10 mouse cellular contexts compared by ENCODE assay signal in the genomic region with DNA sequence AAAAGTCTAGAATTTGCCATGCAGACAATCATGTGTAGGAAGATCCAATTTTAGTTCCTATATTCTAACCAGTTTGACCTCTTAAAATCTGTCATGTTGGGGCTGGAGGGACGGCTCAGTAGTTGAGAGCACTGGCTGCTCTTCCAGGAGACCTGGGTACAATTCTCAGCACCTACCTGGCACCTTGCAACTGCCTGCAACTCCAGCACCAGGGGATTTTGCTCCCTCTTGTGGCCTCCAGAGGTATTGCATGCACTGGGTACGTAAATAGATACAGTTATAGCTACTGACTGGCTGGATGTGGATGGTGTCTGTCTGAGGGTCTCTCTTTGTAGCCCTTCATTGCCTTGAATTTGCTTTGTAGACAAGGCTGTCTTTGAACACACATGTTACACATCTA. TPM values are rescaled to one million over a fixed set of nuclear protein-coding genes. Genes with fewer than 3 reads are reported as not detected.
A peak's percentile ranks its signal among the peaks of the same experiment; 100 is the strongest.
DNase-seq lines count a peak whose midpoint lies in the region; ATAC-seq and TF ChIP-seq lines count a peak whose summit lies in the region.
"Had no signal": no experiment of that assay in that cellular context is flagged by ENCODE, and none has a peak within 500 bp of the region (broad histone marks: within the 10 kb centered on the region; RNA-seq: fewer than 3 reads in every experiment).

No protein-coding gene starts in this region.

- DNase-seq in gastrocnemius, adult 2 months, result no peak
- DNase-seq in gastrocnemius, postnatal 25 days, result no peak
- DNase-seq in lung, postnatal 0 days (ENCODE audit: low spot score), result no peak
- no peak for DNase-seq in lung, postnatal 14 days
- peak; percentile 19 for DNase-seq in MN1 (ENCODE audit: low spot score)
- DNase-seq in naive thymus-derived CD4-positive, alpha-beta T cell, adult 2 months (ENCODE audit: low read depth), result peak; percentile 54

- H3K9me3 ChIP-seq in lung, postnatal 0 days (ENCODE audit: low read length), result no peaks in the 10 kb centered on the region

- no peak for TF ChIP-seq EP300 in lung, postnatal 0 days (IDR thresholded peaks at IDR 0.05)

- no peaks in the 10 kb centered on the region for H3K4me1 ChIP-seq in lung, postnatal 0 days (ENCODE audit: insufficient read depth, low read depth, low read length)

- no peak overlapping the region for H3K4me3 ChIP-seq in gastrocnemius, adult 2 months
- H3K4me3 ChIP-seq in lung, postnatal 0 days (ENCODE audit: low read depth, low read length), result no peak overlapping the region
- H3K4me3 ChIP-seq: forebrain, embryonic 12.5 days; limb, embryonic 12.5 days had no signal

- H3K27ac ChIP-seq in gastrocnemius, adult 2 months, result no peak overlapping the region
- H3K27ac ChIP-seq in lung, postnatal 0 days (ENCODE audit: low read length), result no peak overlapping the region
- H3K27ac ChIP-seq: forebrain, embryonic 12.5 days; limb, embryonic 12.5 days had no signal

- H3K36me3 ChIP-seq in lung, postnatal 0 days (ENCODE audit: insufficient read depth, low read length), result no peaks in the 10 kb centered on the region

- intact Hi-C loops in gastrocnemius, adult 2 months (cut with DNase I), result no loop called here

- H3K9ac ChIP-seq in lung, postnatal 0 days (replicated peaks; ENCODE audit: low read depth), result no peak overlapping the region
- H3K9ac ChIP-seq: forebrain, embryonic 12.5 days; limb, embryonic 12.5 days had no signal

- 87% methylated on average over 2 of the region's 2 CpGs for WGBS in lung, postnatal 0 days

- TF ChIP-seq CTCF in gastrocnemius, adult 2 months (IDR thresholded peaks at IDR 0.05), result peak; percentile 57
- TF ChIP-seq CTCF in lung, postnatal 0 days (IDR thresholded peaks at IDR 0.05), result peak; percentile 69

- H3K4me2 ChIP-seq in lung, postnatal 0 days (replicated peaks; ENCODE audit: low read depth, low read length), result no peak overlapping the region
- H3K4me2 ChIP-seq: forebrain, embryonic 12.5 days; limb, embryonic 12.5 days had no signal

- no peak for ATAC-seq in lung, postnatal 0 days
- no peak for ATAC-seq in monocyte, adult 5-6 weeks (replicated peaks; ENCODE audit: insufficient number of reproducible peaks, low FRiP score, low TSS enrichment, poor library complexity, severe bottlenecking)
- no peak for ATAC-seq in granulocyte monocyte progenitor cell, adult 5-6 weeks (replicated peaks; ENCODE audit: poor library complexity, severe bottlenecking)

- no peaks in the 10 kb centered on the region for H3K27me3 ChIP-seq in lung, postnatal 0 days (replicated peaks; ENCODE audit: insufficient read depth, low read length)
- H3K27me3 ChIP-seq: limb, embryonic 12.5 days had no signal

RNA-seq across cellular contexts. Expression of gene Pde9a, which starts 43.4 kb away (rescaled TPM):
- total RNA-seq in gastrocnemius, adult 2 months (2021), result 1 to 10 TPM; 1.8 to 3.3 TPM
- 1 to 10 TPM; 2.4 to 2.8 TPM for total RNA-seq in gastrocnemius, postnatal 25 days (2021)
- polyA plus RNA-seq in lung, postnatal 0 days (2015; fragmentation: Nextera tagmentation; extraction: Ambion mirVana), result 44.1 and 44.2 TPM in 2 replicates
- not detected in 3 replicates for total RNA-seq in monocyte, adult 5-6 weeks (2017)
- total RNA-seq in granulocyte monocyte progenitor cell, adult 5-6 weeks (2014; fragmentation: Nextera tagmentation), result 1.4 TPM in 1 of 2 replicates, not detected in the other
- not detected in 2 replicates for total RNA-seq in granulocyte monocyte progenitor cell, adult 5-6 weeks (2017)

Comparison
In these comparisons a context has a peak if more than half of its experiments do, and no peak if none do; other contexts are left out.
1. DNase-seq: peak in MN1 (single experiment) and naive thymus-derived CD4-positive, alpha-beta T cell, adult 2 months (single experiment); none in gastrocnemius, adult 2 months (single experiment), gastrocnemius, postnatal 25 days (single experiment), lung, postnatal 0 days (single experiment) and lung, postnatal 14 days (single experiment).